Mouse (Mus musculus) kidney, embryonic 14.5 days (tissue): ENCODE measurements at regions not wholly inside any gene's neighbourhood (a gene's known extent, or its start where the extent isn't known, plus 50 kb on each side); places are given as distances from the start of the nearest gene placed in this dataset.
A peak's percentile ranks its signal among the peaks of the same experiment; 100 is the strongest.

Source experiments
- ATAC-seq: fragments of 200-750 bp; cut with Nextera tagmentation; 2 replicates; pipeline ENCODE4 v1.8.0; 2017; ENCODE audit warnings: moderate number of reproducible peaks, mild to moderate bottlenecking, moderate TSS enrichment, moderate library complexity; ENCODE audit not compliant: low FRiP score, low TSS enrichment
- H3K27ac ChIP-seq: fragments of 300-500 bp; sonication (generic); 2 replicates; pipeline ENCODE4 v1.5.1; 2014; ENCODE audit warnings: low read depth, mild to moderate bottlenecking, low read length, moderate library complexity, mixed read lengths
- H3K27me3 ChIP-seq: fragments of 300-500 bp; sonication (generic); 2 replicates; pipeline ENCODE4 v1.6.1; 2014; ENCODE audit warnings: mild to moderate bottlenecking, low read length; ENCODE audit not compliant: control insufficient read depth, insufficient read depth
- H3K36me3 ChIP-seq: fragments of 300-500 bp; sonication (generic); 2 replicates; pipeline ENCODE4 v1.6.1; 2014; ENCODE audit warnings: low read length, mixed read lengths; ENCODE audit not compliant: control insufficient read depth, insufficient read depth
- H3K4me1 ChIP-seq: fragments of 300-500 bp; sonication (generic); 2 replicates; pipeline ENCODE4 v1.6.1; 2014; ENCODE audit warnings: low read length, mixed read lengths; ENCODE audit not compliant: control insufficient read depth, insufficient read depth
- H3K4me2 ChIP-seq: fragments of 300-500 bp; sonication (generic); replicated peaks from 2 replicates; pipeline ENCODE4 v1.6.1; 2014; ENCODE audit warnings: low read depth, mild to moderate bottlenecking, low read length
- H3K4me3 ChIP-seq: fragments of 300-500 bp; sonication (generic); 2 replicates; pipeline ENCODE4 v1.5.1; 2014; ENCODE audit warnings: mild to moderate bottlenecking, low read length
- H3K9ac ChIP-seq: fragments of 300-500 bp; sonication (generic); 2 replicates; pipeline ENCODE4 v1.6.1; 2014; ENCODE audit warnings: low read depth, mild to moderate bottlenecking, low read length, moderate library complexity
- H3K9me3 ChIP-seq: fragments of 300-500 bp; sonication (generic); 2 replicates; pipeline ENCODE4 v1.6.1; 2016; ENCODE audit warnings: low read length; ENCODE audit not compliant: control insufficient read depth
- whole genome bisulfite sequencing: fragments of 180-500 bp; shearing (Covaris S2); extraction: QIAGEN DNeasy Blood & Tissue Kit; methylation state at CpG from one replicate; pipeline ENCODE4 v1.1.7; 2014; 5-methylcytosine and 5-hydroxymethylcytosine counted together

DNA sequence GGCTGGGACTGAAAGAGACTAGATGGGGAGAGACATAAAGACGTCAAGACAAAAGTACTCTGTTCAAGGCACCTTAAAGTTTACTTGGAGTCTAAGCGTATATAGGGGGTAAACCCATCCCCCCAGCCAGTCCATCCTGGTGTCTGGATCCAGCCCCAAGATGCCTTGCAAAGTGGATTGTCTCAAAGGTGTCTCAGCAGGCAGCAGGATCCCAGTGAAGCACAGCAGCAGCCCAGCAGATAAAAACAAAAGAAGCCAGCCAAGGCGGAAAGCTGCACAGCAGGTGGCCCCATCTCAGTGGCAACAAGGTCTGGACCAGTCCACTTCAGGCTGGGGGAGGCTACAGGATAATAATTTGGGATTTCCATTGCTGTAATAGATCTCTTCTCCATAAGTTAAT lies 72.0 kb upstream of the Col5a2 start:
- WGBS: 29% methylated on average over 3 of the region's 3 CpGs
- H3K4me2 ChIP-seq: no peak overlapping the region
- H3K4me1 ChIP-seq: no peaks in the 10 kb centered on the region
- no peak overlapping the region for H3K27ac ChIP-seq
- H3K9ac ChIP-seq: no peak overlapping the region
- no peak for ATAC-seq
- no peaks in the 10 kb centered on the region for H3K27me3 ChIP-seq
- no peaks in the 10 kb centered on the region for H3K9me3 ChIP-seq
- no peaks in the 10 kb centered on the region for H3K36me3 ChIP-seq
- no peak overlapping the region for H3K4me3 ChIP-seq

DNA sequence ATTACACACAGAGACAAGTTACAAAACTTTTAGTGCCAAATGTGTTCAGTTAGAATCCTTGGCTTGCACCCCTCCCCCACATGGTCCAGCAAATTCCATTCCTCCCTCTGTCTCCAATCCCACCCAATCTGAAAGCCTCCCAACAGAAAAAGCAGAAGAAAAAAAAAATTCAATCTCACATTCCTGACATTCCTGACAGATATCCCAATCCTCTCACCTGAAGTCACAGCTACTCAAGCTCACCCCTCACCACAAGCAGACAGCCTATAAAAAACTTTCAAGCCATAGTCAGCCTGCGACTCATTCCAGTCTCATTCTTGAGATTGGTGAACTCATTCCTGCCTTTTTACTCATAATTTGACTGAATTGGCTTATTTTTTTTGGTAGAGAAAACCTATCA lies 77.4 kb upstream of the Col5a2 start:
- Histone ChIP-seq H3K27me3 (no peaks in the 10 kb centered on the region), H3K36me3 (no peaks in the 10 kb centered on the region), H3K4me1 (no peaks in the 10 kb centered on the region), H3K9me3 (no peaks in the 10 kb centered on the region), H3K27ac (no peak overlapping the region), H3K9ac (no peak overlapping the region), H3K4me2 (no peak overlapping the region), H3K4me3 (no peak overlapping the region)
- ATAC-seq: no peak
- WGBS: 73% methylated on average over 1 of the region's 1 CpGs

DNA sequence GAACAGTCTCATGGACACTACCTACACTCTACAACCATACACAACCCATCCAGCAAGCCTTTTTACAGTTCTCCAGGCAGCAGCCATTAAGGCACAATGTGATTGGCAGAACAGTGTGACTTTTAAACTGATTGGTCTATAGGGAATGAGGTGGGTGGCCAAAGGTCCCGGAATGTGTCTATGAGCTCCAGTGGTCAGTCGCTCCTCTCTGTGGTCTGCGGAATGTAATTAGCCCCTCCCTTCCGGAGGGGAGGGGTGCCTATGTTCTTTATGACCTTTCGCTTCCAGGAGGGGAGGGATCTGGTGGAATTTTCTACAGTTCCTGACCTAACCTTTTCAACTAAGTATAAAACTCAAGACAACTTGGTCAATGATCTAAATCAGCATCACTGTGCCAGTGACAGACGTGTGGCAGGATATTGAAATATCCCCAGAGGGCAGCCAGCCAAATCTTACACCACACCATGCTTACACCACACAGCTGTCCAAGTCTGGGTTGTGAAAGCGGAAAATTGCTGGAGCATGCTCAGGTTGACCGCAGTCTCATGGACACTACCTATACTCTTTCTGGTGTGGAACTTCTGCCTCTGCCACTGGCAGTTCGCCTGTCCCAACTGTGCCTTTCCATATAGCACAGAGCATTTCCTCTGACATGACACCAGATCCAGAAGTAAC lies 84.4 kb upstream of the Col5a2 start:
- Histone ChIP-seq H3K4me3 (no peak overlapping the region), H3K4me1 (no peaks in the 10 kb centered on the region), H3K27me3 (no peaks in the 10 kb centered on the region), H3K36me3 (no peaks in the 10 kb centered on the region), H3K9me3 (no peaks in the 10 kb centered on the region), H3K27ac (no peak overlapping the region), H3K9ac (no peak overlapping the region), H3K4me2 (no peak overlapping the region)
- ATAC-seq: peak; percentile 83; the same call in 1 of the 2 replicates
- WGBS: 63% methylated on average over 9 of the region's 9 CpGs

DNA sequence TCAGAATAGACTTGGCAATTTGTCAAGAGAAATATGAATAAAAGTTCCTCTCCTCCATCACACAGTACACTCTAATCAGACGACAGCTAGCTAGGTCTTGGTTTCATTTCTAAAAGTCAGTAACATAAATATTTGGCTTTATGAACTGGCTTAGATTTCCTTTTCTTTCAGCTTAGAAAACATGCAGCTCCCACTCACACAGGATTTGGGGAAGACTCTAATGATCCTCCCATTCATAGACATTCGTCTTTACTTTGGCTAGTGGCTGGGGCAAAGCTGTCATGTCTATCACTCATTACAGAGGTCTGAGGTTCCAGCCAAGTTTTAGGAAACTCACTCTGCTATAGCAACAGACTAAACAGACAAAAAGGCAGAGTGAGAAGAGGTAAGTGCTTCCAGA lies 94.2 kb upstream of the Col5a2 start:
- WGBS: 54% methylated on average over 2 of the region's 2 CpGs
- Histone ChIP-seq H3K36me3 (no peaks in the 10 kb centered on the region), H3K4me3 (no peak overlapping the region), H3K4me2 (no peak overlapping the region), H3K9me3 (no peaks in the 10 kb centered on the region), H3K4me1 (no peaks in the 10 kb centered on the region), H3K27me3 (no peaks in the 10 kb centered on the region), H3K27ac (no peak overlapping the region), H3K9ac (no peak overlapping the region)
- ATAC-seq: no peak

DNA sequence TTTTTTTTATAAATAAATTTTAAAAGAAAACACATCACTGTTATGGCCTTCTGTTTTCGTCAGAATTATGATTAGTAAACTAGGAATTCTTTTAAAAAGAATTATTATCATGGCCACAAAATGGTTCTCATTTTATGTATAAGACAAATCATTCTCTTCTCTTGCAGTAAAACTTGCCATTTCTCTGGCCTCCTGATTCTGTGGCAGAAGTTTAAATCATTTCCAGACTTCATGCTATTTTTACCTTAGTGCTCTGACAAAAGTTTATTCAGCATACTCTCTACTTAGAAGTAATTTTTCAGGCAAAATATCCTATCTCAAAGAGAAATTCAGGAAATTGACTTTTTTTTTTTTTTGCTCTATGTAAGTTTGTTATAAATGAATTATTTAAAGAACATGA lies 96.3 kb upstream of the Col5a2 start:
- Histone ChIP-seq H3K4me3 (no peak overlapping the region), H3K36me3 (no peaks in the 10 kb centered on the region), H3K9me3 (no peaks in the 10 kb centered on the region), H3K27me3 (no peaks in the 10 kb centered on the region), H3K4me2 (no peak overlapping the region), H3K27ac (no peak overlapping the region), H3K9ac (no peak overlapping the region), H3K4me1 (no peaks in the 10 kb centered on the region)
- no peak for ATAC-seq
- WGBS: 42% methylated on average over 1 of the region's 1 CpGs

DNA sequence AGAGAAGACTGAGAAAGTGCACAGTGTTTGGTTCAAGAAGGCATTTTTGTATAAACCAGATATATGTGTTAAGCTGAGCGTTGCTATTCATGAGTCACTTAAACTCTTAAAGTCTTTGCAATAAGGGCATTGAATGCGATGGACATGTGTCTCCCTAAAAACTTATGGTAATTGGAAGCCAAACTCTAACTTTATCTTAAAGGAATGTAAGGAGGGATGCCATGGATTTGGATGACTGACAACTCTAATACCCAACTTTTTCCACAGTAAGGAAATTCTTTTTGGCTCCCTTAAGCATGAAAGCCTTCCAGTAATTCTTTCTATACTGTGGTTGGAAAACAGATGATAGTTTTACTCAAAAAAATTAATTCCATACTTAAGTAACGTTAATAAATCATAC lies 96.9 kb upstream of the Col5a2 start:
- H3K4me2 ChIP-seq: no peak overlapping the region
- no peak overlapping the region for H3K27ac ChIP-seq
- no peak overlapping the region for H3K9ac ChIP-seq
- no peak for ATAC-seq
- no peaks in the 10 kb centered on the region for H3K27me3 ChIP-seq
- no peaks in the 10 kb centered on the region for H3K36me3 ChIP-seq
- no peaks in the 10 kb centered on the region for H3K4me1 ChIP-seq
- no peaks in the 10 kb centered on the region for H3K9me3 ChIP-seq
- no peak overlapping the region for H3K4me3 ChIP-seq
- 84% methylated on average over 3 of the region's 3 CpGs for WGBS

DNA sequence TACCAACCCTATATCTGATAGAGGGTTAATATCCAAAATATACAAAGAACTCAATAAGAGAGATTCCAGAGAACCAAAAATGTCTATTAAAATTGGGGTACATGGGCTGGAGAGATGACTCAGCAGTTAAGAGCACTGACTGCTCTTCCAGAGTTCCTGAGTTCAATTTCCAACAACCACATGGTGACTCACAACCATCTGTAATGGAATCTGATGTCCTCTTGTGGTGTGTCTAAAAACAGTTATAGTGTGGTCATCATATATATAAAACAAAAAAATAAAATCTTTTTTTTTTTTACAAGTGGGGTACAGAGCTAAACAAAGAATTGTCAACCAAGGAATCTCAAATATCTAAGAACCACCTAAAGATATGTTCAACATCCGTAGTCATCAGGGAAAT lies 102.5 kb upstream of the Col5a2 start:
- 78% methylated on average over 1 of the region's 1 CpGs for WGBS
- Histone ChIP-seq H3K4me1 (no peaks in the 10 kb centered on the region), H3K27ac (no peak overlapping the region), H3K4me3 (no peak overlapping the region), H3K9me3 (no peaks in the 10 kb centered on the region), H3K9ac (no peak overlapping the region), H3K27me3 (no peaks in the 10 kb centered on the region), H3K4me2 (no peak overlapping the region), H3K36me3 (no peaks in the 10 kb centered on the region)
- ATAC-seq: no peak

DNA sequence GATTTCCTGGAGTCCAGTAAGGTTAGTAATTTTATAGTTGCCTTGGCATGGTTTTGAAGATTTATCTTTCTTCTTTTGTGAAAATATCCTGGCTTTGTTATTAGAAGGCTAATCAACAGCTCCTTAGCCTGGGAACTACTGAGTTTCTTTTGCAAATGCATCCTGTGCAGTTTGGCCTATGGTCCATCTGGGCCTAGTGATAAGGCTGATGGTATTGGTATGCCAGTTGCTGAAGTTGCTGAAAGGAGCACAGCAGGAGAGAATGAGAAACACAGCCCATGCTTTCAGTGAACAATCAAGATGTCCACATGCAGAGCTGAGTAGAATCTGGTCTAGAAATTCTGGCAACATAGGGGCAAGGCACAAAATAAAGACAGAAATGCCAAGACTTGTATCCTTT lies 105.2 kb upstream of the Col5a2 start:
- ATAC-seq: no peak
- H3K36me3 ChIP-seq: no peaks in the 10 kb centered on the region

DNA sequence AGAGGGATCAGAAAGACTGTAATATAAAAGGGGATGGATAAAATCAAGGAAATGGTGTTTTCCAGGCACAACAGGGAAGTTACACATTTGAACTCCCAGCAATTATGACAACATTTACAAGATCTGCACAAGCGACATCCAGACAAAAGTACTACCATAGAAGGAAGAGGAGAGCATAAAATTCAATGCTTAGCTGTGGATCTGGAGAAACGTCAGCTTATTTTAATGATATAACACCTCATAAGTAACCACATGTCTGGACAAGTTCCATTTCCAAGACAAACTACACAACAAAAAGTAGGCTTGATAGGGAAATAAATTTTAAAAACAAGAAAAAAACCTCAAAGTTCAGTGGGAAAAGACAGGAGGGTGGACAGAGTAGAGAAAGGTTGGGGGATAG lies 115.9 kb upstream of the Col5a2 start:
- H3K9me3 ChIP-seq: no peaks in the 10 kb centered on the region
- no peak overlapping the region for H3K9ac ChIP-seq
- H3K4me3 ChIP-seq: no peak overlapping the region
- ATAC-seq: no peak
- 69% methylated on average over 2 of the region's 2 CpGs for WGBS
- no peaks in the 10 kb centered on the region for H3K36me3 ChIP-seq
- no peak overlapping the region for H3K4me2 ChIP-seq
- H3K27me3 ChIP-seq: no peaks in the 10 kb centered on the region
- no peak overlapping the region for H3K27ac ChIP-seq
- no peaks in the 10 kb centered on the region for H3K4me1 ChIP-seq

More for the DNA sequence above, 105.2 kb upstream of the Col5a2 start:
- no peak overlapping the region for H3K4me2 ChIP-seq
- H3K27me3 ChIP-seq: no peaks in the 10 kb centered on the region
- H3K9me3 ChIP-seq: no peaks in the 10 kb centered on the region
- no peak overlapping the region for H3K4me3 ChIP-seq
- no peaks in the 10 kb centered on the region for H3K4me1 ChIP-seq
- H3K9ac ChIP-seq: no peak overlapping the region
- H3K27ac ChIP-seq: no peak overlapping the region
